Mouse (Mus musculus): ENCODE data around the gene Ap1m1.

The Ap1m1 gene

DNA sequence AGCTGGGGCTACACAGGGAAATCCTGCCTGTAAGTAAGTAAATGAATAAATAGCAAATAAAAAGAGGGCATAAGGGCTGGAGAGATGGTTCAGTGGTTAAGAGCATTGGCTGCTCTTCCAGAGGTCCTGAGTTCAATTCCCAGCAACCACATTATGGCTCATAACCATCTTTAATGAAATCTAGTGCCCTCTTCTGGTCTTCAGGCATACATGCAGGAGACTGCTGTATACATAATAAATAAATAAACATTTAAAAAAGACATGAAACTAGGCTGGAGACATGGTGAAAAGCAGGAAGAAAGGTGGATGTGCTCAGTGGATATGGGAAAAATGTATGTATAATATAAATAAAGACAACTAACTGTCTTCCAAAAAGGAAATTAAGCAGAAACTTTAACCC, 53.5 kb downstream of the Ap1m1 start:
- DNase-seq (ENCODE audit: low read depth, low spot score), result no peak

DNA sequence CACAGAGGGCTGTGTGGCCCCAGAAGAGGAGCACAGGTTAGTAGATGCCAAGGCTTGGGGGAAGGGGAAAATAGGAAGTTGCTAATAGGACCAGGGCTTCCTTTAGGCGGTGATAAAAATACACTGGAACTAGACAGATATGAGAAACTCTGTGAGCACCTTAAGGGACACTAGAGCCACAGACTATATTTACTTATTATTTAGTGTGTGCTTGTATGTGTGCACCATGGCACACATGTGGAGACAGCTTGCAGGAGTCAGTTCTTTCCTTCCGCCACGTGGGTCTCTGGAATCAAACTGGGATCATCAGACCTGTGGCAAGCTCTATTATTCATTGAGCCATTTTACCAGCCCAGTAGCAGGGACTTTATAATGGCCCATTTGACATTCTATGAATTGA, 55.3 kb downstream of the Ap1m1 start:
- no peak for DNase-seq (ENCODE audit: low read depth, low spot score)

DNA sequence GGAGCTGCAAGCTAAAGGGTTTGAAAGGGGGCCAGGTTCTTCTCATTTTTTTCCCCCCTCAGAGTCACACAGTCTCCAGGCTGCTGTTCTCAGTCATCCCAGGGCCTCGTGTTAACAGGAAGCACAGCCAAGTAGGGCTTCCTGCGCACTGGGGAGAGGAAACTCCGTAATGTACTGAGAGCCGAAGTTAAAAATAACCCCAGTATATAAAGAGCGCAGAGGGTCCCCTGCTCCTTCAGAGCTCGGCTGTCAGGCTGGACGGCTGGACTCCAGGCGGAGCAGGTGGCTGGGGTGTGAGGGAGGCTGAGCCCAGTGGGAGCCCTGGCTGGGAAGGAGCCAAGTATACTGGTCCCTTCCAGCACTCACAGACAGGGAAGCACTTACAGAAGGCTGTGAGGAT, 55.9 kb downstream of the Ap1m1 start:
- peak; percentile 41 for DNase-seq (ENCODE audit: low read depth, low spot score)

DNA sequence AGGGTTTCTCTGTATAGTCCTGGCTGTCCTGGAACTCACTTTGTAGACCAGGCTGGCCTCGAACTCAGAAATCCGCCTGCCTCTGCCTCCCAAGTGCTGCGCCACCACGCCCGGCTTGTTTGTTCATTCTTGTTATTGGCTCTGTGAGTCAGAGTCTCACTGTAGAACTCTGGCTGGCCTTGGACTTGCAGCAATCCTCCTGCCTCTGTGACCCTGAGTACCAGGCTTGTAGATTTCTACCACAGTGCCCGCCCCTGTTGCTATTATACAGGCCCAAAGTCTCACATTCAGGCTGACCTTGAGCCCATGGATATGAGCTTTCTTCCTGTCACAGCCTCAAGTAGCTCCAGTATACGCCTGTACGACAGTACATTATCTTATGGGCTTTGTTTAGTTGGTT, 56.7 kb downstream of the Ap1m1 start:
- DNase-seq (ENCODE audit: low read depth, low spot score), result no peak

DNA sequence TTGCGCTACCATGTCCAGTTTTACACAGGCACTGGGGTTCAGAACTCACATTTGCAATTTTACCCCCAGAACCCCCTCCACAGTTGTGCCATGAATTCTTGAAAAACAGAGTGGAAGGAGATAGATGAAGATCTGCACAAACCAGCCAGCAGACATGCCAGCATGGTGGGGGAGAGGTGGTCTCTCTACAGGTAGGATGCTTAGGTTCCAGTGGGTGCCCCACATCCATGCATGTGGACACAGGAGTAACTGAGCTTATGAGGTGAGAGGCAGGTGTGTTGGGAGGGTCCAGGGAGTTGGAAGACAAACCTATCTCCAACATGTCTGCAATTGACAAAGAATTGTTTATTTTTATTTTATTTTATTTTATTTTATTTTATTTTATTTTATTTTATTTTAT, 59.1 kb downstream of the Ap1m1 start:
- DNase-seq (ENCODE audit: low read depth, low spot score), result no peak

DNA sequence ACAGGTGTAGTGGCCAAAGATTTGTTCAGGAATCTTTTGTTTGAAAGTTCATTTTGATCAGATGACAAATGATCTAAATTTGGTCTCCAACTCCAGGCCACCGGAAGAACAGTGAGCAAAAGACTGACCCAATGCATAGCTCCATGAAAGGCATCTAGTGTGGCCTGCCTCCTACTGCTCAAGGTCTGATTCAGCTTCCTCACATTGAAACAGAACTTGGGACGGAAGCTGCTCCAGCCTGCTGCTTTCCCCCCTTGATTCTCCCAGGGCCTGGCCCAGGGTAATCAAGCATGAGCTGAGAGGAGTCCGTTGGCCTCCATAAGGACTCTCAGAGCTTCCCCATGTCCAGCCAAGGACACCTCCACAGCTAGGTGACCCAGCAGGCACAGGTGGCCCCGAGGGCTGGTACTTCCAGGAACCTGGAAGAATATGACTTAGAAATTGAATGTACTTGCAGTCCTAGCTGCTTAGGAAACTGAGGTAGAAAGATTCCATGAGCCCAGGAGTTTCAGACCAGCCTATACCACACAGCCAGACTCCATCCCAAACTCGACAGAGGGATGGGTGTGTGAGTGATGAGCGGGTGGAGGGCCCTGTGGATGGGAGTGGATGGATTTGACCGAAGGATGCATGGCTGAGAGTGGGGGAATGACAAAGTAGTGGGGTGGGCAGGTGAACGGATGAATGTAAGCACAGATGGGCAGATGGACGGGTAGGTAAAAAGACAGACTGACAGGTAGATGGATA, 61.0 kb downstream of the Ap1m1 start:
- DNase-seq (ENCODE audit: low read depth, low spot score), result no peak

DNA sequence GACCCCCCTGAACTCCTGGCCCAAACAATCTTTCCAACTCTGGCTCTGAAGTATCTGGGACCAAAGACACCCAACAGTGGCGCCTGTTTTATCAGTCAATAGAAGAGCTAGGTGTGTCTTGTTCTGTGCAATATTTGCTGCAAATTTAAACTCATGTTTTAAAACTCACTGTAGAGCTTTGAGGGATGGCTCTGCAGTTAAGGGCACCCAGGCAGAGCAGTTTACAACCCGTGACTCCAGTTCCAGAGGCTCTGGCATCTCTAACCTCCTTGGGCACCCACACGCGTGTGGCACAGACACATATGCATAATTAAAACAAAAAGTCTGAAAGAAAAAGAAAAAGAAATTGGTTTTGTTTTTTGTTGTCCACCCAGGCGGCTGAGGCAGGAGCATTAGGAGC, 61.7 kb downstream of the Ap1m1 start:
- no peak for DNase-seq (ENCODE audit: low read depth, low spot score)

DNA sequence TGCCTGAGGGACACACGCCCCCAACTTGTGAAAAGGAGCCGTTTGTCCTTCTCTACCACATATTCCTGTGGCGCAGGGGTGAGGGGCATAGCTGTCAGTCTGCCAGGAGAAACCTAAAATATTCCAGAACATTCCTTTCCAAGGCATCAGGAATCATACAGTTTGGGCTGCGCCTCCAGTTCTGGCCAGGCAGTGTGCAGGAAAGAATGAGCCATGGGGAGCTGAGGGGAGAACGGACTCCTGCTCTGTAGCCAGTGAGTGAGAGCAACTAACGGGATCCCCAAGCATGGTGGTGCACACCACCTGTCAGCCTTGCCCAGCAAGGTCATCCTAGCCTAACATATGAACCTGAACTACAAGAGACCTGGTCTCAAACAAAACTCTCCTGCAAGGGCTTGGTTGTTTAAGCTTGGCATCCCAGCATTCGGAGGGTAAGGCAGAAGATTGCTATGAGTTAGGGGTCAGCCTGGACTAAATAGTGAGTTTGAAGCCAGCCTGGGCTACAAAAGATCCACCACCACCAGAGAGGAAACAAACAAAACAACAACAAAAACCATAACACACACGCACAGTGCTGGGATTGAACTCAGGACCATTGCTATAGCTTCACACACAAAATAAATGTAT, 63.3 kb downstream of the Ap1m1 start:
- no peak for DNase-seq (ENCODE audit: low read depth, low spot score)

DNA sequence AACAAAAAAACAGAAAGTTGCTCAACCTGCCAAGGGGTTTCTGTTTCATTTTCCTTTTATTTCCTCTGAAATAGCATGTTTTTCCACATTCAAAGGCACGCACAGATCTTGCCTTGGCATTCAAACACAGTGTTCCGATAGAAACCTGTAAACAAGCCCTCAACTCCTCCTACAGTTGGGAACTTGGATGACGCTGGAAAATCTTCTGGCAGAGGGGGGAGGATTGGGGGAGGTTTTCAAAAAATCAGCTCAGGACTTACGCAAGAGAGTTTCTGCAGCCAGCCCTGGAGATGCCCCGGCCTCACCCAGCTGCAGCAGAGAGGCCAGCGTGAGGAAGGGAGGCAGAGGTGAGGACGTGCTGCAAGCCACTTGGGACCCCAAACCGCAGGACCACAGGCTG, 63.8 kb downstream of the Ap1m1 start:
- no peak for DNase-seq (ENCODE audit: low read depth, low spot score)

DNA sequence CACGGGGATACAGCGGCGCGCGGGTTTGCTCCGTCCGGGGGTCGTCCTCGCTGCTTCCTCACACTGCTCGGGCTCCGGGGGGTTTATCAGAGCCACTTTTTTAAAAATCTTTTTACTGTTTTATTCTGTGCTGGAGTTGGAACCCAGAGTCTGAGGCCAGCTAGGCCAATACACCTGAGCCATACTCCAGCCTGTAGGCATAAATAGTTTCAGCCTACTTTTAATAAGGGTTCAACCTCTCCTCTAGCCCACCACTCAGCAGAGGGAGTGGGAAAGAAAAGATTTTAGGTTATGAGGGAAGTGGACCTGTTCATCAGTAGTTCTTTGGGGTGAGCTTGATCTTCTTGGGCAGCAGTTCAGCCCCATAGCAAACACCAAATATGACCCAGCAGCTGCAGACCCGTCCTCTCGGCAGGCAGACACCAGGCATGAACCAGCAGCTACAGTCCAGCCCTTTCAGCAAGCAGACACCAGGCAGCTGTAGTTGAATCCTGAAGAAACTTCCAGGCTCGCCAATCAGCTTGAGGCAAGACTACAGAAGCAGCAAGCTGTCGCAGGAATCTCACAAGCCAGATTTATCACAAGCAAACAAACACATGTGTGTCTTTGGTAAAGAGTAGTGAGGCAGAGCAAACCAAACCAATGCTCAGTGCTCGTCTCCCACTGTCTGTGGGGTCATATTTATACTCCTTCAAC, 65.5 kb downstream of the Ap1m1 start, which contains the start of gene Gm10282:
TSS of gene Gm10282 (minus strand) at position 51 of the 696 bp plus-strand sequence.
- no peak for DNase-seq (ENCODE audit: low read depth, low spot score)

DNA sequence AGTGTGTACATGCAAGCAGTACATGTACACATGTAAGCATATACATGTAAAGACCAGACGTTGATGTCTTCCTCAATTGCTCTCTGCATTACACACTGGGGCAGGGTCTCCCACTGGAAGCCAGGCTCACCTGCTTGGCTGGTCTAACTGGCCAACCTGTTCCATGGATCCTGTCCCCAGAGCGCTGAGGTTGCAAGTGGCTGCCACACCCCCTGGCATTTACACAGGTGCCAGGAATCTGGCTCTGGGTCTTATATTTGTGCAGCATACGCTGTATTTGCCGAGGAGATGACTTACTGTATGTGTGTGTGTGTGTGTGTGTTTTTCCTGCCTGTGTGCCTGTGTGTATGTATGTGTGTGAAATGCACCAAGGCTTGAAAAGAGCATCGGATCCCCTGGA, 67.1 kb downstream of the Ap1m1 start:
- DNase-seq (ENCODE audit: low read depth, low spot score), result no peak
